Mouse (Mus musculus): ENCODE data around the gene Olfr713. TPM values are rescaled to one million over a fixed set of nuclear protein-coding genes. Genes with fewer than 3 reads are reported as not detected.

Gene Olfr713
- polyA plus RNA-seq, 1 experiment from 2014 or later: not detected

Other genes with a start within 250 kb of the Olfr713 start
- gene Olfr699, start 238.0 kb upstream of the Olfr713 start, polyA plus RNA-seq (2016; fragmentation: Nextera tagmentation; extraction: Ambion mirVana): not detected in 2 replicates
- not detected in 2 replicates for gene Olfr700, start 222.3 kb upstream of the Olfr713 start, polyA plus RNA-seq (2016; fragmentation: Nextera tagmentation; extraction: Ambion mirVana)
- gene Olfr701, start 217.0 kb upstream of the Olfr713 start, polyA plus RNA-seq (2016; fragmentation: Nextera tagmentation; extraction: Ambion mirVana): not detected in 2 replicates
- gene Olfr702, start 197.3 kb upstream of the Olfr713 start, polyA plus RNA-seq (2016; fragmentation: Nextera tagmentation; extraction: Ambion mirVana): not detected in 2 replicates
- gene Olfr703, start 187.8 kb upstream of the Olfr713 start, polyA plus RNA-seq (2016; fragmentation: Nextera tagmentation; extraction: Ambion mirVana): not detected in 2 replicates
- not detected in 2 replicates for gene Olfr704, start 168.0 kb upstream of the Olfr713 start, polyA plus RNA-seq (2016; fragmentation: Nextera tagmentation; extraction: Ambion mirVana)
- gene Olfr705, start 154.3 kb upstream of the Olfr713 start, polyA plus RNA-seq (2016; fragmentation: Nextera tagmentation; extraction: Ambion mirVana): not detected in 2 replicates
- not detected in 2 replicates for gene Olfr706, start 143.0 kb upstream of the Olfr713 start, polyA plus RNA-seq (2016; fragmentation: Nextera tagmentation; extraction: Ambion mirVana)
- gene Olfr707, start 129.9 kb upstream of the Olfr713 start, polyA plus RNA-seq (2016; fragmentation: Nextera tagmentation; extraction: Ambion mirVana): not detected in 2 replicates
- gene Olfr1532-ps1, start 123.2 kb upstream of the Olfr713 start, polyA plus RNA-seq (2016; fragmentation: Nextera tagmentation; extraction: Ambion mirVana): not detected in 2 replicates
- gene Olfr709-ps1, start 99.0 kb upstream of the Olfr713 start, polyA plus RNA-seq (2016; fragmentation: Nextera tagmentation; extraction: Ambion mirVana): not detected in 2 replicates
- gene Olfr710, start 82.9 kb upstream of the Olfr713 start, polyA plus RNA-seq (2016; fragmentation: Nextera tagmentation; extraction: Ambion mirVana): not detected in 2 replicates
- gene Olfr6, start 67.2 kb upstream of the Olfr713 start, polyA plus RNA-seq (2016; fragmentation: Nextera tagmentation; extraction: Ambion mirVana): not detected in 2 replicates
- gene Olfr711, start 55.7 kb upstream of the Olfr713 start, polyA plus RNA-seq (2016; fragmentation: Nextera tagmentation; extraction: Ambion mirVana): not detected in 2 replicates
- gene Olfr2, start 25.1 kb upstream of the Olfr713 start, polyA plus RNA-seq (2016; fragmentation: Nextera tagmentation; extraction: Ambion mirVana): not detected in 2 replicates
- not detected in 2 replicates for gene Olfr714, start 39.8 kb downstream of the Olfr713 start, polyA plus RNA-seq (2016; fragmentation: Nextera tagmentation; extraction: Ambion mirVana)
- not detected in 2 replicates for gene Olfr17, start 62.0 kb downstream of the Olfr713 start, polyA plus RNA-seq (2016; fragmentation: Nextera tagmentation; extraction: Ambion mirVana)
- gene Olfr715b, start 79.2 kb downstream of the Olfr713 start, polyA plus RNA-seq (2016; fragmentation: Nextera tagmentation; extraction: Ambion mirVana): not detected in 2 replicates
- not detected in 2 replicates for gene Olfr715, start 99.9 kb downstream of the Olfr713 start, polyA plus RNA-seq (2016; fragmentation: Nextera tagmentation; extraction: Ambion mirVana)
- gene Olfr716, start 107.2 kb downstream of the Olfr713 start, polyA plus RNA-seq (2016; fragmentation: Nextera tagmentation; extraction: Ambion mirVana): not detected in 2 replicates
- gene Nlrp14, start 135.8 kb downstream of the Olfr713 start, polyA plus RNA-seq (2016; fragmentation: Nextera tagmentation; extraction: Ambion mirVana): not detected in 2 replicates
- gene Rbmxl2, start 178.3 kb downstream of the Olfr713 start, polyA plus RNA-seq (2016; fragmentation: Nextera tagmentation; extraction: Ambion mirVana): not detected in 2 replicates

All from limb, embryonic 10.5 days (tissue).